Mouse (Mus musculus) adrenal gland, postnatal 0 days (tissue): ENCODE measurements around the gene Xpo1. TPM values are rescaled to one million over a fixed set of nuclear protein-coding genes. Genes with fewer than 3 reads are reported as not detected.

ENCODE experiments used
- polyA plus RNA-seq: library from polyadenylated mRNA; unstranded; fragments of >200 nt; fragmentation: Nextera tagmentation; extraction: Ambion mirVana; gene quantifications from 2 replicates; pipeline ENCODE4 v1.2.1, GENCODE M21; 2015

Gene Xpo1
- 31.0 and 31.2 TPM in 2 replicates for polyA plus RNA-seq

GRCm38 (mm10) chr11:23255427-23256193, at the start of gene Xpo1:
Gene Xpo1 (plus strand): TSS chr11:23256041.

GRCm38 (mm10) chr11:23306764-23307565, 51.1 kb downstream of the Xpo1 start, which contains the start of gene Usp34:
Gene Usp34 (plus strand): TSS chr11:23306895.

Other genes with a start within 250 kb of the Xpo1 start
- 11.3 and 20.8 TPM in 2 replicates for gene Fam161a, start 248.5 kb upstream of the Xpo1 start, polyA plus RNA-seq
- 15.6 and 16.6 TPM in 2 replicates for gene Usp34, start 50.9 kb downstream of the Xpo1 start, polyA plus RNA-seq
- gene Ahsa2, start 242.0 kb downstream of the Xpo1 start, polyA plus RNA-seq = 24.7 and 30.3 TPM in 2 replicates